Mouse (Mus musculus) midbrain, embryonic 10.5 days (tissue): Measurements from ENCODE around the gene Cnnm1. TPM values are rescaled to one million over a fixed set of nuclear protein-coding genes. Genes with fewer than 3 reads are reported as not detected.
A peak's percentile ranks its signal among the peaks of the same experiment; 100 is the strongest.
"Not testable (repeated sequence)": the region's sequence is repeated elsewhere in the genome, so short reads cannot be mapped to it uniquely, and the experiment has no call there.

Experiments
- DNase-seq: peaks from one replicate; pipeline ENCODE4 v3.0.0-alpha.2; 2017; ENCODE audit warnings: low spot score
- H3K27ac ChIP-seq: fragments of 300-500 bp; sonication (generic); replicated peaks from 2 replicates; pipeline ENCODE4 v1.5.1; 2016; ENCODE audit warnings: mild to moderate bottlenecking
- H3K27me3 ChIP-seq: fragments of 300-500 bp; sonication (generic); 2 replicates; pipeline ENCODE4 v1.6.1; 2016; ENCODE audit warnings: low read depth, mild to moderate bottlenecking; ENCODE audit not compliant: poor library complexity, severe bottlenecking
- H3K36me3 ChIP-seq: fragments of 300-500 bp; sonication (generic); 2 replicates; pipeline ENCODE4 v1.6.1; 2016; ENCODE audit warnings: mild to moderate bottlenecking, moderate library complexity
- H3K4me1 ChIP-seq: fragments of 300-500 bp; sonication (generic); 2 replicates; pipeline ENCODE4 v1.6.1; 2016
- H3K4me3 ChIP-seq: fragments of 300-500 bp; sonication (generic); 2 replicates; pipeline ENCODE4 v1.5.1; 2016; ENCODE audit warnings: mild to moderate bottlenecking, moderate library complexity
- H3K9me3 ChIP-seq: fragments of 300-500 bp; sonication (generic); replicated peaks from 2 replicates; pipeline ENCODE4 v1.6.1; 2016; ENCODE audit warnings: mild to moderate bottlenecking
- WGBS: fragments of 180-500 bp; shearing (Covaris S2); methylation state at CpG from one replicate; pipeline ENCODE4 v1.1.7; 2016; 5-methylcytosine and 5-hydroxymethylcytosine counted together
- polyA plus RNA-seq: library from polyadenylated mRNA; unstranded; fragments of >200 nt; fragmentation: Nextera tagmentation; extraction: Ambion mirVana; gene quantifications from 2 replicates; pipeline ENCODE4 v1.2.1, GENCODE M21; 2016

The Cnnm1 gene
- polyA plus RNA-seq, 1 experiment from 2014 or later: 0.53 TPM

DNA sequence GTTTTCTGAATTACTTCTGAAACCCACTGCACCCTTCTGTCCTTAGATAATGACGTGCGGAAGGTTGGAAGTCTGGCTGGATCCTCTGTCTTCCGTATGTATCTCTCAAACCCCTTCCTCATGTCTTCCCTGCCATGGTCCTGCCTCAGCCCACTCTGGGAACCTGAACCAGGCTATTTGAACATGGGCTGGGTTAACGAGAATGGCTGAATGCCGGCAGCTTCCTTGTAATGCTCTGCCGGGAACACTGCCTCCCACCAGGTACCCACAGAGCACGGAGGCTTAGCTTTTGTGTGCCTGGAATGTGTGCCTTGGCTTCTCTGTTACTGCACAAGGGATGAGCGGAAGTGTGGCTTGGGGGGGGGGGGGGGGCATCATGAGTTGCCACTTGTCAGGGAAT, 32.1 kb downstream of the Cnnm1 start:
- WGBS: 77% methylated on average over 8 of the region's 8 CpGs
- DNase-seq: no peak
- peaks cover 7% of the 10 kb centered on the region for H3K4me1 ChIP-seq
- no peaks in the 10 kb centered on the region for H3K9me3 ChIP-seq
- no peak overlapping the region for H3K4me3 ChIP-seq
- no peak overlapping the region for H3K27ac ChIP-seq
- no peaks in the 10 kb centered on the region for H3K27me3 ChIP-seq
- H3K36me3 ChIP-seq: no peaks in the 10 kb centered on the region

DNA sequence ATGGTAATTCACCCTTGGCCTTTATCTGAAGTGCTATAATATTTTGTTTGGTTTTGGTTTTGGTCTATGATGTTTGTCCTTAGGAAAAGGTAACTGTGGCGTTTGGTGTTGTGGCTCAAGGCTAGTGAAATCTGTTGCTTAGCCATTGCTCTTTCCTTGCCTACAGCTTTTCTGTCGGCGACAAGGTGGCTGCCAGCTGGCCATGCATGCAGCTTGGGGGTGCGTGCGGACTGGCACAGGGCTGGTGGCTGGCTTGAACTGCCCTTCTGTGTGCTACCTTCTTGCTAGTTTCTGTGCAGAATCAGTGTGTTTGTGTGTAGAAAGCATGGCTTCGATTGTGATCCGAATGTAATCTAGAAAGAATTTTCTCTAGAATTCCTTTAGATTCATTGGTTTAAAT, 32.5 kb downstream of the Cnnm1 start:
- Histone ChIP-seq H3K27me3 (no peaks in the 10 kb centered on the region), H3K27ac (no peak overlapping the region), H3K4me3 (no peak overlapping the region), H3K36me3 (no peaks in the 10 kb centered on the region), H3K9me3 (no peaks in the 10 kb centered on the region), H3K4me1 (peaks cover 7% of the 10 kb centered on the region)
- DNase-seq: no peak
- WGBS: 92% methylated on average over 7 of the region's 7 CpGs

DNA sequence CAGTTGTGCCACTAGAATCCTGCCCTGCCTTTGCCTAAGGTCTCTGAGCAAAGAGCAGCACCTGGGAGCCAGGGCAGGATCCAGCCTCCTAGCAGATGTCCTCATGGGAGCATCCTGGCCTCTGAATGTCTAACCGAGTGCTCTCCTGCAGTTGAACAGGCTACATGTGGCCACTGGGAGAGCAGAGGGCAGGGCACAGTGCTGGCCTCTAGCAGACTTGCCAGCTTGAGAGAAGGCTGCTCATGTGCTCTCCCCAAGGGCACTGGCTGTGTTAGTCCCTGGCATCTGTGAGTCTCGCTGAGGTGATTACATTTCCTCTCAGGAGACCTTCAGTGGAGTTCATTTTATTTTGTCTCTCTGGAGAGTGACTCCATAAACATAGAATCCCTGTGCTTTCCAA, 35.4 kb downstream of the Cnnm1 start:
- no peak for DNase-seq
- Histone ChIP-seq H3K9me3 (no peaks in the 10 kb centered on the region), H3K36me3 (no peaks in the 10 kb centered on the region), H3K27ac (no peak overlapping the region), H3K4me3 (no peak overlapping the region), H3K4me1 (no peaks in the 10 kb centered on the region), H3K27me3 (no peaks in the 10 kb centered on the region)
- WGBS: 75% methylated on average over 2 of the region's 2 CpGs

DNA sequence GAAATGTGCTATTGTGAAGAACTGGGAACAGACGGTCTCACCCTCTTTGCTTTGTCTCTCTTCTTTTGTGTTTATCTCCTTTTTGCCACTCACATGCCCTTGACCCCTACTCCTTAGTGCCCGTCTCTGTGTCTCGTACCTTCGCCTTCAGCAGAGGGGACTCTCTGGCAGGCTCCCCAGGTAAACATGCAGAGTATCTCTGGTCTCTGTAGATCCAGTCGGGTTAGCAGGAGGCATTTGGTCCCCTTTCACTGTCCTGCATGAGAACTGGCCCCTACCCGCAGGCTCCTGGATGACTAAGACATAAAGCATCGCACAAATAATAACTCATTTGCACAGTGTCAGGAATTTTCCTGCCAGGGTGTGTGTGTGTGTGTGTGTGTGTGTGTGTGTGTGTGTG, 35.8 kb downstream of the Cnnm1 start:
- H3K4me3 ChIP-seq: no peak overlapping the region
- DNase-seq: no peak
- no peak overlapping the region for H3K27ac ChIP-seq
- WGBS: 77% methylated on average over 7 of the region's 7 CpGs
- H3K27me3 ChIP-seq: no peaks in the 10 kb centered on the region
- no peaks in the 10 kb centered on the region for H3K36me3 ChIP-seq
- H3K4me1 ChIP-seq: no peaks in the 10 kb centered on the region
- H3K9me3 ChIP-seq: no peaks in the 10 kb centered on the region

DNA sequence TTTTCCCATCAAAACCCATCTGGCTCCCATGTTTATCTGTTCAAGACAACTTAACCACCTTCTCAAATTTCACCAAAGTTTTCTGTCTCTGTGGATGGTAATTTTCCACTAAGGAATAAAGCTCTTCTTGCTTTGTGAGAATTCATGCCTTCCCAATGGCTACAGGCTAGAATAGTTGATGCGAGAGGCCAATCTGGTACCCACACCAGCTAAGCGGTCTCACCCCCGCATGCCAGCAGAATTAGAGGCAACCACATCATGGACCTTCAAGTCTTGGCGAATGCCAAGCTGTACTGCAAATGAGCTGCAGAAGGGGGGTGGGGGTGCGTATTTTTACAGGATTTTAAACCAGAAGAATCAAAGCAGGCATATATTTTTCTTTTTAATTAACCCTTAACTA, 37.2 kb downstream of the Cnnm1 start:
- Histone ChIP-seq H3K27me3 (no peaks in the 10 kb centered on the region), H3K9me3 (no peaks in the 10 kb centered on the region), H3K36me3 (no peaks in the 10 kb centered on the region), H3K27ac (no peak overlapping the region), H3K4me3 (no peak overlapping the region), H3K4me1 (no peaks in the 10 kb centered on the region)
- WGBS: 88% methylated on average over 5 of the region's 5 CpGs
- no peak for DNase-seq

DNA sequence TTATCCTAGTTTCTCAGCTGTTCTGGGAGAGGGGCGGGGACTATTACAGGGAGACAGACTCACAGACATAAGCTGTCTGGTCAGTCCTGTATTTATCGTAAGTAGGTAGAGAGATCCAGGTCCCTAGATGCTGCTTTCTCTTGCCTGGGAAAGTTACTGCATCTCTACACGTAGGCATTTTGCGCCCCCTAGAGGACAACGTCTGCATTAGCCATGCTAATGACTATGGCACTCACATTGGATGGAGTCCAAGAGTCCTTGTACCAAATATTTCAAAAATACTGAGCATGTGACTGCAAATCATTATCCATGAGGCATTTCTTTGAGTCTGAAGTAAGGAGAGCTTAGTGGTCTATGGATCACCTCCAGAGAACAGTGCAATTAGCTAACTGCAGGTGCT, 38.7 kb downstream of the Cnnm1 start:
- Histone ChIP-seq H3K4me3 (no peak overlapping the region), H3K27me3 (no peaks in the 10 kb centered on the region), H3K4me1 (no peaks in the 10 kb centered on the region), H3K36me3 (no peaks in the 10 kb centered on the region), H3K9me3 (no peaks in the 10 kb centered on the region), H3K27ac (no peak overlapping the region)
- 22% methylated on average over 5 of the region's 5 CpGs for WGBS
- peak; percentile 60 for DNase-seq

DNA sequence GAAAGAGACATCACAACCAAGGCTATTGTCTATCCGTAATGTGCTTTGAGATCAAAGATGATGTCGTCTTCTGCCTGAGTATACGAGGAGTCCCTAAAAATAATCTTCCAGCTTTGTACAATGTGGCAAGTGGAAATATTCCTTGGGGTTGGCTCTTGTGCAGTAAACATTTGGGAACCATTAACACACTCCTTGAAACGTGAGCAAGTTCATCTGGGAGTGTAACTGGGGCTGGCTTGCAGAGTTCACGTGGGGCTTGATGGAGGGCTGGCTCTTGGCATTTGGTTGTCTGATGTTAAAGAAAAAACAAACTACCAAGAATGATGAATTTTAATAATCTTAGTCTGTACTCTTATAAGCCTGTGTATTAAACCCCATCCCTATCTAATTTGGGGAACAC, 39.2 kb downstream of the Cnnm1 start:
- H3K27me3 ChIP-seq: no peaks in the 10 kb centered on the region
- 88% methylated on average over 5 of the region's 5 CpGs for WGBS
- H3K27ac ChIP-seq: no peak overlapping the region
- no peak for DNase-seq
- no peak overlapping the region for H3K4me3 ChIP-seq
- H3K4me1 ChIP-seq: no peaks in the 10 kb centered on the region
- H3K9me3 ChIP-seq: no peaks in the 10 kb centered on the region
- no peaks in the 10 kb centered on the region for H3K36me3 ChIP-seq

DNA sequence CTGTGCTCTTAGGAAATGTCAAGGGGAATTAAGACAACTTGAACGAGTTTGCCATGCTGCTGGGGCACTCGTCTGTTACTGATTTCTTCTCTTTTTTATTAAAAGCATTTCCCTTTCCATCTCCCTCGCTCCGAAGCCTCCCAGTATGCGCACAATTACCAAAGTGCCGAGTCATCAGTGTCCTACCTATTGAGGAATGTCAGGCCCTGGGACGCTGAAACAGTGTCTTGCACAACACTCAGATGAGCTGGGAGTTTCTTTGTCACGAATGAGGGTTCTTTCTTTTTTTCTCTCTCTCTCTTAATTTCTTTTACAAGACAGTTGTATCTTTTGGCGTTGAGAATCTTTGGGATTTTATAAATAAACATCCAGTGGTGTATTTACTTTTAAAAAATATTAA, 40.3 kb downstream of the Cnnm1 start:
- no peak overlapping the region for H3K4me3 ChIP-seq
- H3K27ac ChIP-seq: no peak overlapping the region
- 75% methylated on average over 9 of the region's 9 CpGs for WGBS
- no peaks in the 10 kb centered on the region for H3K27me3 ChIP-seq
- no peaks in the 10 kb centered on the region for H3K36me3 ChIP-seq
- DNase-seq: no peak
- H3K9me3 ChIP-seq: no peaks in the 10 kb centered on the region
- no peaks in the 10 kb centered on the region for H3K4me1 ChIP-seq

DNA sequence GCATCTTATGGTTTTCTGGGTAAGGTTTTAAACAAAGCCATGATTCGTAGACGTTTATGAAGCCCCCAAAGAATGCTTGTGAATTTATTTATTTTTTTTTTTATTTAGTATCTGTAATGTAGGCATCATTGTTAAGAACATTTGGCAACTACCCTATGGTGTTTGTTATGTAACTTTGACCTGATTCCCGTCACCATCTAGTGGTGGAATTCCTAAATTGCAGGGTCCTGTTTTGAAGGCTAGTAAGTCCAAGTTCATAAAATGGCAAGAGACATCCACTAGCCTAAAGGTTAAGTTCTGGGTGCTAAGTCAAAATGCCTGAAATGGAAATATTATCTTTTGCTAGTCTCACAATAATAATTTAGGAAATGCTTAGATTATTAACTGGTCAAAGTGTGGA, 47.2 kb downstream of the Cnnm1 start:
- Histone ChIP-seq H3K9me3 (no peaks in the 10 kb centered on the region), H3K4me1 (no peaks in the 10 kb centered on the region), H3K27ac (no peak overlapping the region), H3K36me3 (no peaks in the 10 kb centered on the region), H3K4me3 (no peak overlapping the region), H3K27me3 (no peaks in the 10 kb centered on the region)
- no peak for DNase-seq
- 44% methylated on average over 3 of the region's 3 CpGs for WGBS

DNA sequence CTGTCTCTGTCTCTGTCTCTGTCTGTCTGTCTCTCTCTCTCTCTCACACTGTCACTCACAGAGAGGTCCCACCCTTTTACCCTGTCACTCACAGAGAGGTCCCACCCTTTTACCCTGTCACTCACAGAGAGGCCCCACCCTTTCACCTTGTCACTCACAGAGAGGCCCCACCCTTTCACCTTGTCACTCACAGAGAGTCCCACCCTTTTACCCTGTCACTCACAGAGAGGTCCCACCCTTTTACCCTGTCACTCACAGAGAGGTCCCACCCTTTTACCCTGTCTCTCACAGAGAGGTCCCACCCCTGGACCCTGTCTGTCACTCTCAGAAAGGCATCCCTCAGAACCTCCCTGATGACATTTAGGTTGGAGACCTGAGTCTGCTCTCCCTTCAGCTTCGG, 53.1 kb downstream of the Cnnm1 start:
- 79% methylated on average over 1 of the region's 1 CpGs for WGBS
- H3K9me3 ChIP-seq, H3K27ac ChIP-seq, DNase-seq, H3K4me3 ChIP-seq, H3K36me3 ChIP-seq: not testable (repeated sequence)
- H3K4me1 ChIP-seq: peaks cover 14% of the 10 kb centered on the region
- peaks cover 24% of the 10 kb centered on the region for H3K27me3 ChIP-seq

DNA sequence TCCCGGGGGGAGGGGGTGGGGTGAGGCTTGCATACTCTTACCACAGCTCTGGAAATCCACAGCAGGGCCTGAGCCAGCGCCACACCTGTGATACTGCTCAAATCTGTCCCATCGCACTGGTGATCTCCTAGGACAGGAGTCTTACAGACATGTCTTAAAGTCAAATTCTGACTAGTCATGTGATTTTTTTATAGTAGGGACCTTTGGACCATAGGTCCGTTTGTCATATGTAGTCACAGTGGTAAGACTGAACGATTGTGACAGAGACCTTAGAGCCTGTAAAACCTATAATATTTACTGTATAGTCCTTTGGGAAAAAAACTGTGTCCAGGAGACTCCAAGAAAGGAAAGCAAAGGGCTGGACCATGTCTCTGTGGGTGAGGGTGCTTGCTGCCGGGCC, 53.6 kb downstream of the Cnnm1 start:
- peaks cover 14% of the 10 kb centered on the region for H3K4me1 ChIP-seq
- H3K27ac ChIP-seq: no peak overlapping the region
- H3K4me3 ChIP-seq: no peak overlapping the region
- H3K27me3 ChIP-seq: peaks cover 24% of the 10 kb centered on the region
- no peak for DNase-seq
- H3K36me3 ChIP-seq: peaks cover 6% of the 10 kb centered on the region
- WGBS: 82% methylated on average over 6 of the region's 6 CpGs
- no peaks in the 10 kb centered on the region for H3K9me3 ChIP-seq

DNA sequence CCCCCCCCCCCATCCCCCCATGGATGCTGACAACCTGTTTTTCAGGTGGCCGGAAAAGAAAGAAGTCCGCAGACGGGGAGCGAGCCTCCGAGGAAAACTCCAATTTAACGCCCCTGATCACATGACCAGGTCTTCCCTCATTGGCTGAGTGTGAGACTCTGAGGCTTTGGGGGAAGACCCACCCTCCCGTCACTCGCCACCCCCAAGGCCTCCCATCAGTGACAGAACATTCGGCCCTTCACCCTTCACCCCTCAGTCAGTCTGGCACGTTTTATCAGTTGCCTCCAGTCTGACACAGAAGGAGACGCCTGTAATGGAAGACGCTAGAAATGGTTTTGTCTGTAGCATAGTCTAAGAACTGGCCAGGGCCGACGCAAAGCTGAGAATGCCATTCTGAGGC, 54.7 kb downstream of the Cnnm1 start:
- peak overlapping the region; percentile 52 for H3K27ac ChIP-seq
- H3K27me3 ChIP-seq: peaks cover 24% of the 10 kb centered on the region
- H3K4me1 ChIP-seq: peaks cover 14% of the 10 kb centered on the region
- H3K4me3 ChIP-seq: peak overlapping the region; percentile 52
- peak; percentile 27 for DNase-seq
- 17% methylated on average over 14 of the region's 14 CpGs for WGBS
- peaks cover 16% of the 10 kb centered on the region for H3K36me3 ChIP-seq
- no peaks in the 10 kb centered on the region for H3K9me3 ChIP-seq

DNA sequence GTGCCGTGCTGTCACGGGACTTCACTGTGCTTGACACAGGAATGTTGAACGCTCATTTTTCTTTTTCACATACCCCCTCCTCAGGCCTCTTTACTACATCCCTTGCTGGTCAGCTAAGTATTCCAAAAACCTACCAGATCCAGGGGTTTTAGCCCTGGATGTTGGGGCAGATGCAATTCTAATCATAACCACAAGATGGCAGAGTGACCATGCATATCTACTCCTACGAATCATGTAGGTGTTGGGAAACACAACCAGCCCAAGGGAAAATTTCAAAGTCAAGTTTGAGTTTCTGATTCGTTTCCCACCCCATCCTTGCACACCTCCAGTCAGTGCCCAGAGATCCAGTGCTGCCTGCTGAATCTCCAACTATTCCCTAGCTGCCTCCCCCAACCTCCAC, 55.6 kb downstream of the Cnnm1 start:
- Histone ChIP-seq H3K27me3 (peaks cover 24% of the 10 kb centered on the region), H3K27ac (no peak overlapping the region), H3K36me3 (peaks cover 25% of the 10 kb centered on the region), H3K4me1 (peaks cover 14% of the 10 kb centered on the region), H3K9me3 (no peaks in the 10 kb centered on the region), H3K4me3 (no peak overlapping the region)
- peak; percentile 61 for DNase-seq
- 28% methylated on average over 5 of the region's 5 CpGs for WGBS

DNA sequence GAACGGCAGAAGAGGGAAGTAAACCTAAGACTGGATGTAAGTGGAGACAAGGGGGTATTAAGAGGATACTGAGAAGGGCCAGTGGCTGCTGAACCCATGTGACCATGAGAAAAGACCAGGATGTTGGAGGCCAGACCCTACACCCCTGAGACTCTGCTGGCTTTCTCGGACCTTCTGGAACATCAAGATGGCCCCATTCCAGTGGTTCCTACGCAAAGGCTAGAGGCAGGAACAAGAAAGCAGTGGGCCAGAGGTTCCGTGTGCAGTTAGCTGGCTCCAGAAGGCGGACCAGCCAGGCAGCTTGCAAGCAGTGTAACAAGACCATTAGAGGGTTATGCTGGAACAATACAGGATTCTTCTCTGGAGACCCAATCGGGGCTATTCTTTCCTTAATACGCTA, 57.2 kb downstream of the Cnnm1 start:
- Histone ChIP-seq H3K27me3 (peaks cover 24% of the 10 kb centered on the region), H3K27ac (no peak overlapping the region), H3K36me3 (peaks cover 40% of the 10 kb centered on the region), H3K4me1 (peaks cover 14% of the 10 kb centered on the region), H3K4me3 (no peak overlapping the region), H3K9me3 (no peaks in the 10 kb centered on the region)
- 92% methylated on average over 7 of the region's 7 CpGs for WGBS
- no peak for DNase-seq
